Mouse (Mus musculus) right cerebral cortex, postnatal 4 days (tissue): ENCODE data around the gene Slc1a2.
A peak's percentile ranks its signal among the peaks of the same experiment; 100 is the strongest.

ENCODE experiments used
- DNase-seq: peaks from one replicate; pipeline ENCODE4 v3.0.0-alpha.2; 2022

The Slc1a2 gene

GRCm38 (mm10) chr2:102721859-102722258, 63.4 kb downstream of the Slc1a2 start:
- no peak for DNase-seq

- no peak for DNase-seq
Measured at GRCm38 (mm10) chr2:102725054-102725453, 66.6 kb downstream of the Slc1a2 start.

- DNase-seq: no peak
Measured at GRCm38 (mm10) chr2:102730386-102730785, 71.9 kb downstream of the Slc1a2 start.

GRCm38 (mm10) chr2:102730788-102731187, 72.3 kb downstream of the Slc1a2 start:
- no peak for DNase-seq

GRCm38 (mm10) chr2:102733128-102733527, 74.7 kb downstream of the Slc1a2 start:
- DNase-seq: no peak

GRCm38 (mm10) chr2:102734055-102734454, 75.6 kb downstream of the Slc1a2 start:
- DNase-seq: no peak

- no peak for DNase-seq
Measured at GRCm38 (mm10) chr2:102735031-102735430, 76.6 kb downstream of the Slc1a2 start.

GRCm38 (mm10) chr2:102735811-102736210, 77.4 kb downstream of the Slc1a2 start:
- DNase-seq: no peak

GRCm38 (mm10) chr2:102736490-102736889, 78.0 kb downstream of the Slc1a2 start:
- no peak for DNase-seq

GRCm38 (mm10) chr2:102738852-102739251, 80.4 kb downstream of the Slc1a2 start:
- no peak for DNase-seq

- peak; percentile 48 for DNase-seq
Measured at GRCm38 (mm10) chr2:102742685-102743084, 84.2 kb downstream of the Slc1a2 start.

- DNase-seq: peak; percentile 47
Measured at GRCm38 (mm10) chr2:102743918-102744696, 85.6 kb downstream of the Slc1a2 start.

- DNase-seq: peak; percentile 6
Measured at GRCm38 (mm10) chr2:102745259-102745906, 86.9 kb downstream of the Slc1a2 start.

- DNase-seq: no peak
Measured at GRCm38 (mm10) chr2:102747758-102748157, 89.3 kb downstream of the Slc1a2 start.

GRCm38 (mm10) chr2:102749926-102750325, 91.5 kb downstream of the Slc1a2 start:
- DNase-seq: no peak

GRCm38 (mm10) chr2:102751846-102752245, 93.4 kb downstream of the Slc1a2 start:
- DNase-seq: no peak

GRCm38 (mm10) chr2:102757241-102757860, 98.9 kb downstream of the Slc1a2 start:
- DNase-seq: no peak

- DNase-seq: no peak
Measured at GRCm38 (mm10) chr2:102759479-102759878, 101.0 kb downstream of the Slc1a2 start.

- DNase-seq: no peak
Measured at GRCm38 (mm10) chr2:102760284-102761072, 102.0 kb downstream of the Slc1a2 start.

GRCm38 (mm10) chr2:102763176-102763575, 104.7 kb downstream of the Slc1a2 start:
- no peak for DNase-seq

- no peak for DNase-seq
Measured at GRCm38 (mm10) chr2:102763991-102764390, 105.5 kb downstream of the Slc1a2 start.

- DNase-seq: no peak
Measured at GRCm38 (mm10) chr2:102764602-102765374, 106.3 kb downstream of the Slc1a2 start.
